Mouse (Mus musculus): Measurements from ENCODE around the gene Gm1673.
"Not testable (repeated sequence)": the region's sequence is repeated elsewhere in the genome, so short reads cannot be mapped to it uniquely, and the experiment has no call there.

The Gm1673 gene

GRCm38 (mm10) chr5:33983309-33984121 lies at the start of gene Gm1673:
Gene Gm1673 (plus strand): TSS chr5:33983433.
- peak; percentile 76 for DNase-seq (ENCODE audit: low spot score)

GRCm38 (mm10) chr5:33934081-33934480 lies 49.2 kb upstream of the Gm1673 start:
- DNase-seq (ENCODE audit: low spot score): no peak

- no peak for DNase-seq (ENCODE audit: low spot score)
These were observed 48.4 kb upstream of the Gm1673 start for GRCm38 (mm10) chr5:33934877-33935276.

GRCm38 (mm10) chr5:33935700-33936111 lies 47.5 kb upstream of the Gm1673 start:
- DNase-seq (ENCODE audit: low spot score): no peak

- DNase-seq (ENCODE audit: low spot score): peak; percentile 98
These were observed 47.0 kb upstream of the Gm1673 start, which contains the start of gene Nelfa for GRCm38 (mm10) chr5:33936120-33936707. Gene Nelfa (minus strand): TSS chr5:33936413.

GRCm38 (mm10) chr5:33937230-33937629 lies 46.0 kb upstream of the Gm1673 start:
- DNase-seq (ENCODE audit: low spot score): no peak

- no peak for DNase-seq (ENCODE audit: low spot score)
These were observed 44.8 kb upstream of the Gm1673 start for GRCm38 (mm10) chr5:33938448-33938847.

GRCm38 (mm10) chr5:33947035-33947434 lies 36.2 kb upstream of the Gm1673 start:
- DNase-seq (ENCODE audit: low spot score): not testable (repeated sequence)

- no peak for DNase-seq (ENCODE audit: low spot score)
These were observed 34.9 kb upstream of the Gm1673 start for GRCm38 (mm10) chr5:33948314-33948713.

- DNase-seq (ENCODE audit: low spot score): no peak
These were observed 29.6 kb upstream of the Gm1673 start for GRCm38 (mm10) chr5:33953471-33954185.

GRCm38 (mm10) chr5:33954354-33954753 lies 28.9 kb upstream of the Gm1673 start:
- DNase-seq (ENCODE audit: low spot score): no peak

- no peak for DNase-seq (ENCODE audit: low spot score)
These were observed 27.4 kb upstream of the Gm1673 start for GRCm38 (mm10) chr5:33955868-33956267.

GRCm38 (mm10) chr5:33959382-33959781 lies 23.9 kb upstream of the Gm1673 start:
- DNase-seq (ENCODE audit: low spot score): peak; percentile 49

GRCm38 (mm10) chr5:33974736-33975135 lies 8.5 kb upstream of the Gm1673 start:
- DNase-seq (ENCODE audit: low spot score): no peak

- DNase-seq (ENCODE audit: low spot score): no peak
These were observed 7.0 kb upstream of the Gm1673 start for GRCm38 (mm10) chr5:33976267-33976666.

- no peak for DNase-seq (ENCODE audit: low spot score)
These were observed 438 bp upstream of the Gm1673 start for GRCm38 (mm10) chr5:33982731-33983259.

GRCm38 (mm10) chr5:33994671-33995625 lies 11.7 kb downstream of the Gm1673 start:
- no peak for DNase-seq (ENCODE audit: low spot score)

- no peak for DNase-seq (ENCODE audit: low spot score)
These were observed 12.8 kb downstream of the Gm1673 start, which contains the start of gene Nat8l for GRCm38 (mm10) chr5:33995843-33996693. Gene Nat8l (plus strand): TSS chr5:33995984.

GRCm38 (mm10) chr5:33996694-33997045 lies 13.4 kb downstream of the Gm1673 start:
- no peak for DNase-seq (ENCODE audit: low spot score)

- DNase-seq (ENCODE audit: low spot score): no peak
These were observed 14.0 kb downstream of the Gm1673 start for GRCm38 (mm10) chr5:33997051-33997741.
